Mouse (Mus musculus): ENCODE measurements around the gene Bicdl2. TPM values are rescaled to one million over a fixed set of nuclear protein-coding genes. Genes with fewer than 3 reads are reported as not detected.
A peak's percentile ranks its signal among the peaks of the same experiment; 100 is the strongest.

Bicdl2 gene
- polyA plus RNA-seq, 1 experiment, result 0.10 TPM

DNA sequence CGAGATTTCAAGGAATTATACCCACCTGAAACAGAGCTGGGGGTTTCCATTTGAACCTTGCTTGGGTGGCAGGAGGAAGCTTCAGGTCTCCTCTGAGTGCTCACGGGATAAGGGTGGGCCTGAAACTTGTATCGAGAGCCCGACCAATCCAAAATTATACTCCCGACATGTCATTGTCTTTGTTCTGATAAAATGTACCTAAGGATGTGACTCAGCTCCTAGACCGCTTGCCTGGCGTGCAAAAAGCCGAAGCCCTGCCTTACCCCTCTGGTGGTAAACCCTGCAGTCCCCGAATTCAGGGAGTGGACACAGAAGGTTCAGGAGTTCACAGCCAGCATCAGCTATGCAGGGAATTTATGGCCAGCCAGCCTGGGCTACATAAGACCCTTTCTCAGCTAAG, 20.0 kb downstream of the Bicdl2 start:
- H3K4me3 ChIP-seq (ENCODE audit: insufficient read depth, low read length), result no peak overlapping the region
- TF ChIP-seq CTCF (IDR thresholded peaks at IDR 0.05; ENCODE audit: extremely low read depth, insufficient read depth, low read length), result no peak
- TF ChIP-seq POLR2A (IDR thresholded peaks at IDR 0.05; ENCODE audit: extremely low read depth, insufficient read depth, low read length), result no peak

GRCm38 (mm10) chr17:23681086-23681485, 20.8 kb downstream of the Bicdl2 start:
- TF ChIP-seq POLR2A (IDR thresholded peaks at IDR 0.05; ENCODE audit: extremely low read depth, insufficient read depth, low read length) (no peak), CTCF (IDR thresholded peaks at IDR 0.05; ENCODE audit: extremely low read depth, insufficient read depth, low read length) (no peak)
- H3K27ac ChIP-seq (ENCODE audit: insufficient read depth, low read length), result no peak overlapping the region
- H3K4me3 ChIP-seq (ENCODE audit: insufficient read depth, low read length), result no peak overlapping the region
- H3K4me1 ChIP-seq (ENCODE audit: control insufficient read depth, insufficient read depth, low read length), result no peaks in the 10 kb centered on the region; the same call in 1 of the 2 replicates

More for the DNA sequence above, 20.0 kb downstream of the Bicdl2 start:
- no peaks in the 10 kb centered on the region; the same call in 1 of the 2 replicates for H3K4me1 ChIP-seq (ENCODE audit: control insufficient read depth, insufficient read depth, low read length)
- no peak overlapping the region for H3K27ac ChIP-seq (ENCODE audit: insufficient read depth, low read length)

- Histone ChIP-seq H3K4me3 (ENCODE audit: insufficient read depth, low read length) (no peak overlapping the region), H3K27ac (ENCODE audit: insufficient read depth, low read length) (no peak overlapping the region), H3K4me1 (ENCODE audit: control insufficient read depth, insufficient read depth, low read length) (no peaks in the 10 kb centered on the region)
- TF ChIP-seq CTCF (IDR thresholded peaks at IDR 0.05; ENCODE audit: extremely low read depth, insufficient read depth, low read length) (no peak), POLR2A (IDR thresholded peaks at IDR 0.05; ENCODE audit: extremely low read depth, insufficient read depth, low read length) (no peak)
Observed at GRCm38 (mm10) chr17:23682092-23682491, 21.8 kb downstream of the Bicdl2 start.

- TF ChIP-seq POLR2A (IDR thresholded peaks at IDR 0.05; ENCODE audit: extremely low read depth, insufficient read depth, low read length) (no peak), CTCF (IDR thresholded peaks at IDR 0.05; ENCODE audit: extremely low read depth, insufficient read depth, low read length) (no peak)
- H3K4me3 ChIP-seq (ENCODE audit: insufficient read depth, low read length), result no peak overlapping the region
- H3K27ac ChIP-seq (ENCODE audit: insufficient read depth, low read length), result no peak overlapping the region
- H3K4me1 ChIP-seq (ENCODE audit: control insufficient read depth, insufficient read depth, low read length), result no peaks in the 10 kb centered on the region
Observed at GRCm38 (mm10) chr17:23682530-23682929, 22.2 kb downstream of the Bicdl2 start.

DNA sequence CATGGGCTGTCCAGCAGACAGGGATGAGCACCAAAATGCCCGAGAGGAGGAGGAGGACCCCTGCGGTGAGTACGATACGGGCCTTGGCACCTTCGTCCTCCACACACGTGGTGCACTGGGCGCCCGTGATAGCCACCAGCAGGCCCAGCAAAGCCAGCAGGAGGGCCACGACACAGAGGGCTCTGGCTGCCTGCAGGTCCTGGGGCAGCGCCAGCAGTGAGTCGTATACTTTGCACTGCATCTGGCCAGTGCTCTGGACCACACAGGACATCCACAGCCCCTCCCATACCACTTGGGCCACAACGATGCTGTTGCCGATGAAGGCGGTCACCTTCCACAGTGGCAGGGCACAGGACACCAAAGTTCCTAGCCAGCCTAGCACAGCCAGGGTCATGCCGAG, 22.9 kb downstream of the Bicdl2 start:
- Histone ChIP-seq H3K27ac (ENCODE audit: insufficient read depth, low read length) (no peak overlapping the region), H3K4me1 (ENCODE audit: control insufficient read depth, insufficient read depth, low read length) (no peaks in the 10 kb centered on the region), H3K4me3 (ENCODE audit: insufficient read depth, low read length) (no peak overlapping the region)
- TF ChIP-seq CTCF (IDR thresholded peaks at IDR 0.05; ENCODE audit: extremely low read depth, insufficient read depth, low read length) (no peak), POLR2A (IDR thresholded peaks at IDR 0.05; ENCODE audit: extremely low read depth, insufficient read depth, low read length) (no peak)

DNA sequence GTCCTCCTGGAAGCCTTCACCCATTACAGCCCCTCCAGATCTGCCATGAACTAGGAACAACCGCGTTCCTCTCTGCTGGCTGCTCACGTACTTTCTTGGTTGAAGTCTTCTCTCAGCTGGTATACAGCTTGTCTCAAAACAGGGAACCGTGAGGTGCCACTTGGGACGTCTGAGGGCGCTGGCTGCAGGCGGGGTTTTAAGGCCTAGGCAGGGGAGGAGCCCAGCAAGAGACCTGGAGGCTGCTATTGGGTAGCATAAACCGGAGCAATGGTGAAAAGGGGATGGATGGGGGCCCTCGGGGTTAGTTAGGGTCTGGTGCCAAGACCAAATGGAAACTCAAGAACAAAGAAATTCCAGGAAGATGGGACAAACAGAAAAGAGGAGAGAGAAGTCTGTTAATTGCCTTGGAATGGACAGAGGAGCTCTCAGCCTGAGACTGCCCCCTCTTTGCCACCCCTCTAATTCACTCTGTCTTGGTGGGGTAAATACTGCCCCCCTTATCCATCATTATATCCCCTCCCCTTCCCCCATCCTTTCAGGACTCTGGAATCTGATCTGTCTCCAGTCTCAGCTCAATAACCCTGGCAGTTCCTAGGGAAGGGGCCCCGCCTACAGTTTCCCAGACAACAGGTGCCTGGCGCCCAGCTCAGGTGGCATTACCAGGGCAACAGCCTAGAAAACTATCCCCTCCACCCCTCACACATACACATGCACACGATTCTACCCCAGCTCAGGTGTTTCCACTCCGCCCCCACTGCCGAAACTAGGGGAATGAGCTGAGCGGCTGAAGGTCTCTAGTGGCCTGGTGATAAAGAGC, 23.8 kb downstream of the Bicdl2 start, which contains the start of gene Cldn9:
TSS of gene Cldn9 (minus strand) at position 171 of the 817 bp plus-strand sequence.
- TF ChIP-seq CTCF (IDR thresholded peaks at IDR 0.05; ENCODE audit: extremely low read depth, insufficient read depth, low read length), result no peak
- TF ChIP-seq POLR2A (IDR thresholded peaks at IDR 0.05; ENCODE audit: extremely low read depth, insufficient read depth, low read length), result no peak
- H3K4me1 ChIP-seq (ENCODE audit: control insufficient read depth, insufficient read depth, low read length), result no peaks in the 10 kb centered on the region
- no peak within 1 kb of the TSS for H3K27ac ChIP-seq (ENCODE audit: insufficient read depth, low read length)
- no peak within 1 kb of the TSS for H3K4me3 ChIP-seq (ENCODE audit: insufficient read depth, low read length)

DNA sequence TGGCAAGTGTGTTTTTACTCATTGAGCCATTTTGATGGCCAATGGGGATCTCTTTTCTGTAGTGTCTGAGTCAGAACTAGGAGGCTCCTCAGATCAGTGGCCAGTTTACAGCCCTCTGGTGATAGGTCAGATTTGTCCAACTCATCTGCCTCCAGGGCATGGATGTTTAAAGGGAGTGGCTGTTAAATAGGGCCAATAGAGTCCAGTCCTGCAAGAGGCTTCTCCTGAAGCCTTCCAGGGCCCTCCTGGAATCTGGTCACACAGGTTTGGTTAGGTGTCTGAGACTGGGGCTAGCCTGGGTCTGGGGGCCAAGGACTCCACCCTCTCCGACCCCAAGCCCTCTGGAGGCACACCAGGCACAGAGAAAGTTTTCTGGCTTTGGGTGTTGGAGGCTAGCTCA, 34.2 kb downstream of the Bicdl2 start:
- Histone ChIP-seq H3K27ac (ENCODE audit: insufficient read depth, low read length) (no peak overlapping the region), H3K4me3 (ENCODE audit: insufficient read depth, low read length) (no peak overlapping the region), H3K4me1 (ENCODE audit: control insufficient read depth, insufficient read depth, low read length) (no peaks in the 10 kb centered on the region)
- TF ChIP-seq POLR2A (IDR thresholded peaks at IDR 0.05; ENCODE audit: extremely low read depth, insufficient read depth, low read length) (no peak), CTCF (IDR thresholded peaks at IDR 0.05; ENCODE audit: extremely low read depth, insufficient read depth, low read length) (no peak)

GRCm38 (mm10) chr17:23695801-23696200, 35.5 kb downstream of the Bicdl2 start:
- no peak overlapping the region for H3K27ac ChIP-seq (ENCODE audit: insufficient read depth, low read length)
- H3K4me1 ChIP-seq (ENCODE audit: control insufficient read depth, insufficient read depth, low read length), result no peaks in the 10 kb centered on the region
- TF ChIP-seq POLR2A (IDR thresholded peaks at IDR 0.05; ENCODE audit: extremely low read depth, insufficient read depth, low read length) (no peak), CTCF (IDR thresholded peaks at IDR 0.05; ENCODE audit: extremely low read depth, insufficient read depth, low read length) (no peak)
- H3K4me3 ChIP-seq (ENCODE audit: insufficient read depth, low read length), result no peak overlapping the region

DNA sequence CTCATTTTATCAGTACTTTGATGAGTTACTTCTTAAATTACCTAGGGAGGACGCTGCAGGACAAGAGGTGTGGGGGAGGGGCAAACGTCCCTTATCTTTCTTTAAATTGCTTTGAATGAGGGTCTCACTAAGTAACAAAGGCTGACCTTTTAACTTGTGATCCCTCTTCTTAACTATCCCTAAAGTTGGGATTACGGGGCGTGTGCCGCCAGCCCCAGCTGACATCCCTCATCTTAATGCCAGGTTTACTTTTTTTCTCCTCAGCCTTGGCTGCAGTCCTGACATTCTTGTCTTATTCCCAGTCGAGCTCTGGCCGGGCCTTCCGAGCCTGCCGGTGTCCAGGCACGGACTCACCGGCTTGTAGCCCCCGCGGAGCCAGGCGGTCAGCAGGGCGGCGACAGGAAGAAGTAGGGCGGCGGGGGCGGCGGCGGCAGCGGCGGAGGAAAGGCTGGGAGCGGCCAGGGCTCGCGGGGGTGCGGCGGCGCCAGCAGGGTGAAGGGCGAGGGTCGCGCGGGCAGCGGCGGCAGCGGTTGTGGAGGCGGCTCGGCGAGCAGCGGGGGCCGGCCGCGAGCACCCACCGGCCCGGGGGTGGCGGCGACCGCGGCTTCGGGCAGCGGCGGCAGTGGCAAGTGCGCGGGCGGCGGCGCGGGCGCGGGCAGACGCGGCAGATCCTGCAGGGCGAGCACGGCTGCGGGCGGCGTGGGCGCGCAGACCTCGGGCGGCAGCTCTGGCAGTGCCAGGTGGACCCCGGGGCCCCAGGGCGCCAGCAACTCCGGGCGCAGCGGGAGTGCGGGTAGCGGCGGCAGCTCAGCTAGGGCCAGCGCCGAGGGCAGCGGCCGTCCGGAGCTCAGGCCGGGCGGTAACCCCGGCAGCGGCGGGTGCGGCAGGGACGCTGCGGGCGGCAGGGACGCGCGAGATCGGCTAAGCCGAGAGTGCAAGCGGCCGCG, 39.1 kb downstream of the Bicdl2 start:
- Histone ChIP-seq H3K4me1 (ENCODE audit: control insufficient read depth, insufficient read depth, low read length) (no peaks in the 10 kb centered on the region), H3K27ac (ENCODE audit: insufficient read depth, low read length) (peak overlapping the region; percentile 55), H3K4me3 (ENCODE audit: insufficient read depth, low read length) (peak overlapping the region; percentile 14)
- TF ChIP-seq POLR2A (IDR thresholded peaks at IDR 0.05; ENCODE audit: extremely low read depth, insufficient read depth, low read length) (no peak), CTCF (IDR thresholded peaks at IDR 0.05; ENCODE audit: extremely low read depth, insufficient read depth, low read length) (no peak)
